Mouse (Mus musculus) gastrocnemius, adult 2 months (tissue): ENCODE results near the gene Grap2. TPM values are rescaled to one million over a fixed set of nuclear protein-coding genes. Genes with fewer than 3 reads are reported as not detected.
"Not testable (repeated sequence)": the region's sequence is repeated elsewhere in the genome, so short reads cannot be mapped to it uniquely, and the experiment has no call there.

Experiments used
- DNase-seq: peaks from one replicate; pipeline ENCODE4 v3.0.0; 2022
- H3K27ac ChIP-seq: fragments of 200-600 bp; 2 replicates; pipeline ENCODE4 v1.8.1; 2022; ENCODE audit warnings: mild to moderate bottlenecking
- H3K4me3 ChIP-seq: fragments of 200-600 bp; 2 replicates; pipeline ENCODE4 v1.8.1; 2022; ENCODE audit warnings: mild to moderate bottlenecking, moderate library complexity
- CTCF ChIP-seq: fragments of 200-600 bp; IDR thresholded peaks from 2 replicates; pipeline ENCODE4 v1.8.1; 2022; ENCODE audit warnings: antibody characterized with exemption, mild to moderate bottlenecking, moderate library complexity
- intact Hi-C: fragments of 180-260 bp; cut with DNase I; formaldehyde crosslinking; loops from one replicate; pipeline ENCODE4 v1.15.1; 2025
- total RNA-seq, 2 experiments: library from RNA; stranded (reverse); gene quantifications; 2 replicates each; pipeline ENCODE4 v1.2.3; 2021

The Grap2 gene
- total RNA-seq, 2 experiments from 2014 or later = 0.31 TPM; not detected in 1

DNA sequence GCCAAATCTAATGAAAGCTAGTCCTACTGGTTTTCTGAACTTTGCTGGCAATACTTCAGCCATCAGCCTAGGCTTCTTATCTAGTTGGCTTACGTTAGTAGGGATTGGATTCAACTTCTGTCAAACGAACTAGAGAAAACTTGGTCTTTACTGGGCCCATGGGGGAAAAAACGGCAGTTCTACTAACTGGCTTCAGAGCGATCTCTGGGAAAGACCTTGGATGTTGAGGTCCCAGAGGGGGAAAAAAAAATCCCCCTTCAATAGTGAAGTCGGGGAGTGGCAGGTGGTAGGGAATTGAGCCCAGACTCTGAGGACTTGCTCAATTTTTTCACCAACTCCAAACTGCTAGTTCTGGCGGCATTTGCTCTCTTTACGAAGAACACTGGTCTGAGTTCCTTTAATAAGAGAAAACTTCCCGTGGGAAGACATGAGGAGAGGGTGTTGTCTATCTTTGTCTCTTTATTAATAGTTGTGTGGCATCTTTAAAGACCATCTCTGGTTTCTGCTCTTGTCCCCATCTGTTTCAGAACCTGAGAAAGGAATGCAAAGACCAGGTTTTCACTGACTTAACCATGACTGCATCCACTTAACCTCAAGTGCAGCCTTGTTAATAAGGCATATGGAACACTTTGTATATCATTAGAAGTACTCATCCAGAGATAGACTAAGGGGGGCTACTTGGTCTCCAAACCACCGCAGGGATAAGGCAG, 572 bp downstream of the Grap2 start:
- TF ChIP-seq CTCF = no peak
- intact Hi-C loops = no loop called here
- no peak overlapping the region for H3K27ac ChIP-seq
- DNase-seq = no peak
- no peak overlapping the region for H3K4me3 ChIP-seq

DNA sequence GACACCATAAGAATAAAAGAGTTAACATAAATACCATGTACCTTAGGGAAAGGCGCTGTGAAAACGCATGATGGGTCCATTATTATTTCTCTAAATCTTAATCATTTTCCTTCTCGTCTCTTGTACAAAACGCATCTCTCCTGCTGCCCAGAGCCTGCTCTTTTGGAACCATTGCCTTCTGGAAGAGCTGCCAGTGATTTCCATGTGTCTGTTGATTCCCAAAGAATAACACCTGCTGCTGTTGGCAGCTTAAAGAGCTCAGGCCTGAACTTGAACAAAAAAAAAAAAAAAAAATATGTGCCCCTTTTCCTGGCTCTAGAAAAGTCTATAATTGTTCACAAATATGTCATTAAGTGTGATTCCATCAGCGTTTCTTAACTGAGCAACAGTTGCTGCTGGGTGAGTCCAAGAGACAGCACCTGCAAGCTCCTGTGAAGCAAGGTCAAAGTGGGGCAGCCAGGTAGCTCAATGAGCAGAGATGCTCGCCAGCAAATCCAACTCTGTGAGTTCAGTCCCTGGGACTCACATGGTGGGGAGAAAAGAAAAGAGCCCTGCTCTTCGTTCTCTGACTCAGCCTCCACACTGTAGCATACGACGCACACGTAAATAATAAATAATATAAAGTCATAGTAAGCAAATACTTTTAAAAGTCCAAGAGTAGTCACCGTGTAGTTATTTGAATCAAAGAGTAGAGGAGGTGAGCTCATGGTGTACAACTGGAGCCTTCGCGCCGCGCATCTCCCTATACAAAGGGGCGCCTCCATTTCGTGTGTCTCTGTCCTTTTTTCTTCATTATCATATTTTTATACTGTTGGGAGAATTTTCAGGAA, 2.0 kb downstream of the Grap2 start:
- intact Hi-C loops = no loop called here
- DNase-seq = no peak
- H3K27ac ChIP-seq = no peak overlapping the region
- H3K4me3 ChIP-seq = no peak overlapping the region
- TF ChIP-seq CTCF = no peak

DNA sequence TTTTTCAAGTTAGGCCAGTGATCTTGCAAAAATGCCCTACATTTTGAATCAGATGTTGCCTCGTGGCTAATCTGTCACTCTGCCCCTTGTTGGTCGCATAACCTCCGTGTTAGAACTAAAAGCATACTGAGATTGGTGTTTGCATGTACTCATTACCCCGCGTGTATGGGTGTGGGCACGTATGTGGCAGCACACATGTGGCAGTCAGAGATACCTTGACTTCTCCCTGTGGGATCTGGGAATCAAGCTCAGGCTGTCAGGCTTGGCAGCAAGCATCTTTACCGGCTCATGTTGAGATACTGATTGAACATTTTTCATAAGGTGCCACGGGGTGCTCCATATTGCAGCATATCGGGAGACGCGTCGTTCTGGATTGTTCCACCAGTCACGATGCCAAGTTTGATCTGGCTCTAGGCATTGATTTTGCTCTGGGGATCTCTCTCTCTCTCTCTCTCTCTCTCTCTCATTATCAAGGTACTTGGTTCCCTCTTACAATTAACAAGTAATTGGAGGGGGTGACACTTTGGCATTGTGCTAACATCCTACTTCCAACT, 3.5 kb downstream of the Grap2 start:
- TF ChIP-seq CTCF = no peak
- intact Hi-C loops = no loop called here
- no peak overlapping the region for H3K27ac ChIP-seq

DNA sequence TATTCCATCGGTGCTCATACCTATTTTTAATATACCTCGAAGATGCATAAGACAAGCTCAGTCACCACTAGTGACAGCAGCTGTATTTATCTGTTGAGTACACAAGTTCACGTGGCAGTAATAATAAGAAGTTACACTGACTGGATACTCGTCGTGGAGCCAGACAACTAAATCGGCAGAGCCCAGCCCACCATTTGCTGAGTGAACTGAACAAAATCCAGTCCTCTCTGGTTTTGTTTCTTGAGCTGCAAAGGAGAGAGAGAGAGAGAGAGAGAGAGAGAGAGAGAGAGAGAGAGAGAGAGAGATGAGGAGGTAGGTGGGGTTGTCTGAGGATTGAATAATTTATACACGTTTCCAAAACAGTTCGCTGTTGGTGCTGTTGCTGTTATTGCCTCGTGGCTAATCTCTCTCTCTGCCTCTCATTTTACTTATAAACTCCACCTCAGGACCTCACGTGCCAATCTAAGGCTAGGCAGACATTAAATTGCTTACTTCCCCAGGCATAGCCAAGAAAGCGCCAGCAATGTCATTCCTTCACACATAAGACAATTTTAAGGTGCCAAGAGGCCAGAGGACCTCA, 4.1 kb downstream of the Grap2 start:
- DNase-seq = no peak
- no peak for TF ChIP-seq CTCF
- no peak overlapping the region for H3K27ac ChIP-seq
- no peak overlapping the region for H3K4me3 ChIP-seq
- intact Hi-C loops = no loop called here

More for the DNA sequence above, 3.5 kb downstream of the Grap2 start:
- no peak for DNase-seq
- H3K4me3 ChIP-seq = no peak overlapping the region

DNA sequence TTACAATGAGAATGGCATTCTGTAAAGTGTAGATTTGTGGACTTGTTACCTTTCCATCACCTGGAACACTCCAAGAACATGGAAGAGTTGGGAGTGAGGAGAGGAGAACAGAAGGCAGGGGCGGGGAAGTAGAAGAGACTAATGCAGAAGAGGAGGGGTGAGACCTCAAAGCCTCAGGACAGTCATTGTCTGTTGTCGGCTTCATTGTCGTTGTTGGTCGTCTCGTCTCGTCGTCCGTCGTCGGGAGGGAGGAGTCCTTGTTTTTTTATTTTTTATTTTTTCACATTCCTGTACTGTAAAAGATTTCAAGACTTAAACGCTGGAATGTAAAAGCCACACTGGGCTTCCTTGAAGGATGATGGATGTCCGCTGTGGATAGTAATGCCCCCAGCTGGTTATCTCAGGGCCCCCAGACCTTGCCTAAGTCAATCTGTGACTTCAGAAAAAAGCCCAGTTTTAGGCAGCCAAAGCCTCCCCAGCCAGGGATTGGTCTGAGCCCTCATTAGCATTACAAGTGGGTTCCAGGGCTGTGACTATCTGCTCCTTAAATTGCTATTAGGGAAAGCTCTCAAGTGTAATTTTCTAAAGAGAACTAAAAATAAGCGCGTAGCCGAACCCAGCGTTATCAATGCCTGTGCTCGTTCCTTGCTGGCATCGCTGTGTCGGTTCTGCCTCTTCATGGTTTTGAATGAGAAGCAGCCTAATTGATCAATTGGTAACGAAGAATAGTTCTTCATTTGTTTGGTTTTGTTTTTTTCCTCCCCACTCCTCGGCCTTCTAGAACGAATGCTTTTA, 5.0 kb downstream of the Grap2 start:
- no peak for TF ChIP-seq CTCF

DNA sequence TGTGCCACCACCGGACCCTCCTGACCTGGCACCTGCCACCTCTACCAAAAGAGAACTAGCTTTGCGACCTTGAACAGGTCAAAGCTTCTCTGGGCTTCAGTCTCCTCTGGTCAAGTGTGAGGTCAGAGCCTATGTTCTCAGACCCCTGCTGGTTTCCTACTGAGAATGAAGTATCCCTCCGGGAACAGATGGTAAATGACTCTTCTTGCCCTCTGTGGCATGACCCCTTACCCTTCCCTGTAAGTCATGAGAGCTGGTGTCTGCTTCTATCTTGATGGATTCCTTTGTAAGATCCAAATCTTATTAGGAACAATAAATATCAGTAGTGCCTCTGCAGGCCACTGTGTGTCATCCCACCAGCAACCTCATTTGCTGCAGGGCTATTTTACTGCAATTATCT, 6.7 kb downstream of the Grap2 start:
- no peak overlapping the region for H3K4me3 ChIP-seq
- intact Hi-C loops = no loop called here
- TF ChIP-seq CTCF = no peak
- no peak for DNase-seq
- no peak overlapping the region for H3K27ac ChIP-seq

More for the DNA sequence above, 5.0 kb downstream of the Grap2 start:
- intact Hi-C loops = no loop called here
- Histone ChIP-seq H3K4me3 (no peak overlapping the region), H3K27ac (no peak overlapping the region)
- DNase-seq = no peak

DNA sequence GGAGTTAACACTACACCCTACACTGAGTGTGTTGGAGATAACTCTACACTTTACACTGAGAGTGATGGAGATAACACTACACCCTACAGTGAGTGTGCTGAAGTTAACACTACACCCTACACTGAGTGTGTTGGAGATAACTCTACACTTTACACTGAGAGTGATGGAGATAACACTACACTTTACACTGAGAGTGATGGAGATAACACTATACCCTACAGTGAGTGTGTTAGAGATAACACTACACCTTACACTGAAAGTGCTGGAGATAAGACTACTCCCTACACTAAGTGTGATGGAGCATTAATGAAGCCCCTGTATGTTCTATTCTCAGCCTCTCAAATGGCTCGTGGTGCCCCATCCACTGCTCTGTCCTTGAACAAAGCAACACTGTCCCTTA, 8.2 kb downstream of the Grap2 start:
- intact Hi-C loops, H3K4me3 ChIP-seq, H3K27ac ChIP-seq, DNase-seq: not testable (repeated sequence)

DNA sequence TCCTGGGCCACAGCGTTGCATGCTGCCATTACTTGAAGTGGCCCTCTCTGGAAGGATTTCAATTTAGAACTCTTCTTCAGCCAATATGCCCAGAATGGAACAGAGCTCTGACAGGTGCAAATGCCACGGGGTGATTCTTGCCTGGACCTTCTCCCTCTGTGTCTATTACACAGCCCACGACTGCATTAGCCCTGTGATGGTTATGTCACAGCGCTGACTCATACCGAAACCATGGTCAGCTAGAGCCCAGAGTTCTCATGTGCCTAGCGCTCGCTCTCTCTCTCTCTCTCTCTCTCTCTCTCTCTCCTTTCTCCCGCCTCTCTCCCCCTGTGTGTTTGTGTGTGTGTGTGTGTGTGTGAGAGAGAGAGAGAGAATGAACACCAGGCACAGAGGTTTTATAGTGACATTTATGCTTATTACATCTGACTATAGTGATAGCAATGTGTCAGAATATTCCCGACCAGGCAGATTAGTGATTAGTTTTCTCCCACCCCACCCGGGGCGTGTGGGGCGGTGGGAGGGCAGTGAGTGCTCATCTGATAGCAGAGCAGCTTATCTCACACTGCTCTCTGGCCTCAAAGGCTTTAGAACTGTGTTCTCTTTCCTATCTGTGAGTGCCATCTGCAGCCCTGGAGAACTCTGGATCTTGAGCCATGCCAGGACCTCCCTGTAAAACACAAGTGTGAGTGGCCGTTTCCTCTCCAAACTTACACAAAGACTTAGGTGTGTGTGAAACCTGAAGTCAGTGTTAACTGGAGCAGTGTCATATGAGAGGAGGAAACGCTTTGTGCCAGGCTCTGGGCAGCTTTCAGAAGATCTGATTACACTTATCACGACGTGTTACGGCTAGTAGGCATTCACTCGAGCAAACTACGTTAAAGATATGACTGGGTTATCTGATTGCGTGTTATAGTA, 10.4 kb downstream of the Grap2 start:
- intact Hi-C loops = no loop called here
- Histone ChIP-seq H3K4me3 (peak overlapping the region; percentile 46), H3K27ac (no peak overlapping the region; the same call in 1 of the 2 replicates)
- peak; percentile 59 for DNase-seq
- TF ChIP-seq CTCF = no peak

DNA sequence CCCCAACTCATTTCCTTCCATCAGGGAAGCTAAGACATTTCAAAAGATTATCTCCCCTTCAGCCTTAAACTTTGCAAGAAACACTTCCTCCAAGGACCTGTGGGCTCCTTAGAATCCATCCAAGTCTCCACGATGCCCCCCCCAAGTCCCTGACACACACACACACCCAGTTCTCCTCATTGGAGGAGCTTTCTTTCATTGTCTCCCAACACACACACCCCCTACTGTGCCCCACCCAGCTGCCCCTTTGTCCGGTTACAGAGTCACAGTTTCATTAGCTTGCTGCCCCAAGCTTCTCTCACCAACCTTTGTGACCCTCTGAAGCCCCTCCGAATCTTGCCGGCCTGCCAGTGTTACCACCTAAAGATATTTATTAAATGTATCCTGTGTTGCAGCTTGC, 13.9 kb downstream of the Grap2 start:
- no peak overlapping the region for H3K27ac ChIP-seq
- no peak overlapping the region for H3K4me3 ChIP-seq
- DNase-seq = no peak
- TF ChIP-seq CTCF = no peak
- intact Hi-C loops = no loop called here

DNA sequence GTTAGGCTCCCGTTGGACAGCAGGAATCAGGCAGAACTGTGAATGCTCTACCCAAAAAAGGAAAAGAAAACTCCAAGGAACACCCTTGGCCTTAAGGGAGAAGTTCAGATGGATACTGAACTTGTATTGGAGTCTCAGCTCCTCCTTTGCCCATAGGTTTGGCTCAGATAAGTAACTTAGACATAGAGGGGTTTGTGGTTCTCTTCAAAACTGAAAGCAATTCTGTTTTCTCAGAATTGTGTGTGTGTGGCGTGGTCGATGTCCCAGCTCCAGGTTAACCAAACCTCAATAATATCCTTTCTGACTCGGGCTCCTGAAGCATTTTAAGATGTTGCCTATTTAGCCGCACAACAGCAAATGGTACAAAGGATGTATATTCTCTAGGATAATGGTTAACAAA, 18.2 kb downstream of the Grap2 start:
- Histone ChIP-seq H3K27ac (no peak overlapping the region), H3K4me3 (no peak overlapping the region)
- intact Hi-C loops = no loop called here
- no peak for DNase-seq
- no peak for TF ChIP-seq CTCF

DNA sequence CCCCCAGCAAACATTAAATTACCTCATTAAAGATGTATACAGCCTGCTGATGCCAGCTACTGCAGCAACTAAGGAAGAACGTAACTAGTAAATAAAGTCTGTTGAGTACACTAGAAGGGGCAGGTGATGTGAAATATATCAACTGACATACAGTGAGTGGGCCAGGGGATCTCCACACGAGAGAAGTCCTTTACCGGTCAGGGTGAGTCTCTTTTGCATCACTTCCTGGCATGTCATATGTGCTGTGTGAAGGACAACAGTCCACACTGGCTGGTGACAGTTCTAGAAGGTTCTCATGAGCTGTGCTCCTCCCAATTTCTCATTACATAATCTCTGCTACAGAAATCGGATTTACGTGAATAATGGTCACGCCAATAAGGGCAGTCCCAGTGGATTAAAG, 20.3 kb downstream of the Grap2 start:
- H3K4me3 ChIP-seq = no peak overlapping the region
- no peak for TF ChIP-seq CTCF
- DNase-seq = no peak
- intact Hi-C loops = no loop called here
- no peak overlapping the region for H3K27ac ChIP-seq
